Mouse (Mus musculus) adrenal gland, adult 18-20 months (tissue): ENCODE data around the gene Fam207a. TPM values are rescaled to one million over a fixed set of nuclear protein-coding genes. Genes with fewer than 3 reads are reported as not detected.

Experiments used
- DNase-seq, 2 experiments: peaks; one replicate each; pipeline ENCODE4 v3.0.0; 2021 to 2022; ENCODE audit warnings: low spot score in 2 of 2
- total RNA-seq, 2 experiments: library from RNA; stranded (reverse); gene quantifications; 1 replicate in 1 of 2; 2 replicates in 1 of 2; pipeline ENCODE4 v1.2.3; 2021

Fam207a gene
- total RNA-seq, 2 experiments from 2014 or later: 19.5 to 21.9 TPM

DNA sequence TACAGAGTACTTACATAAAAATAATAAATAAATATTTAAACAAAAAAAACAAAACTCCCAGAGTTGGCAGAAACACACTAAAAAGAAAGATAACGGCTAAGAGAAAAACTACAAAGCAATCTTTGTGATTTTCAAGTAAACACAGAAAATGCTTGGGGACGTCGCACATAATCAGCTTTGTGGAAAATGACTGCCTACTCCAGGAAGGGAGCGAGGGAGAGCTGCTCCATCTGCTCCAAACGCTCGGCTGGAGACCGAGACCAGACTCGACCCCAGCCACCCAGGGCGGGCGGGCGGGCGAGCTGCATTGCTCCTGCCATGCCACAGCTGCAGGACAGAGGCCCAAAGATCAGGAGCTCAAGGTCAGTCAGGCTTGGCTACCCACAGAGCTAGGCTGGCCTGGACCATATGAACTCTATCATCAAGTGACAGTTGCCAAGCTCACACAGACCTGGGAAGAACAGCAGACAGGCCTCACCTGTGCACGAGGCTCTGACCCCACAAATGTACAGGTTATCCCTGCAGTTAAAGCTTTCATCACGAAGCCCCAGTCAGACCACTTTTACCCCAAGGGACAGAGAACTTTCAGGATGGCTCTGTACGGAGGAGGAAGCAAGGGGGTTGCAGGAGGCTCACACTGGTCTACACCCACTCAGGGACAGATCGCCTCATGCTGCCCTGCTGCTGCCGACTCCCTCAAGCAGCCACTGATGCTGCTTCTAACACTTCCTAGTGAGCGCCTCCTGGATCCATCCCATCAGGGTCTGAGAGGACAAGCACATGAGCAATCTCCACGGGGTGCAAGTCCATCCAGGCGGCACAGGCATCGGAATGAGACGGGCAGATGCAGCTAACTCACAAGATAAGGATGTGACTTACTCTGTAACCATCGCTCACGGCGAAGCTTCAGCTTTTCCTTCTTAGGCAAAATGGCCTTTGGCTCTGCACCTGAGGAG is 12.3 kb downstream of the Fam207a start:
- no peak for DNase-seq

DNA sequence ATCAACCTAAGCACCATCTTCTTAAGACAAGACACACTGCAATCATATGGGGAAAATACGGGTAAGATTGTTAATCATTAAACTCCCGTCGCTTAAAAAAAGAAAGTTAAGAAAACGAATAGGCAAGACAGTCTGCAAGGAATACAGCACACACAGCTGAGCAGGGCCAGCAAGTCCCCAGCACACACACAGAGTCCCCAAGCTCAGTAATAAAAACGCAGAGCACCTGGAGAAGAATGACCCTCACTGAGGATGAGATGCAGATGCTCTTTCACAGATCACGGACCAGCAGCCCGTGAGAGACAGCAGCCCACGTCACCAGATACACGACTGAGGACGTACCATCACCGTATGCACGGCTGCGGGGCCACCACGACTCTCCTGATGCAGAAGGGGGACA is 14.9 kb downstream of the Fam207a start:
- no peak for DNase-seq

DNA sequence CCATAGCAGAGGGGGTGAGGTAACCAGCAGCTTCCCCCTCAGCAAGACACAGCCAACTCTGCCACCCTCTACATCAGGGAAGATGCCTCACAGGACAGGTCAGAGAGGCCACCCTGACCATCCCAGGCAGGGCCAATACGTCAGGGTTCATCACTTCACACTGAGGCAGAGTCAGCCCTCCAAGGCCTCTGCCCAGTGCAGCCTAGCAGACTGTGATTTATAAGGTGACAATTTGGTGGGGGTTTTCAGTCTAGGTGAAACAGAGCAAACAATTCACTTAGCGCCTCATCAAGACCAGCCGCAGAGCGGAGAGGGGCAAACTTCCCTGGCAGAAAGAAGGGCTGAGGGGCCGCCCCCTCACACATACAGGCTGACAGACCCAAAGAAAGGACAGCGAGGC is 17.3 kb downstream of the Fam207a start:
- no peak for DNase-seq

DNA sequence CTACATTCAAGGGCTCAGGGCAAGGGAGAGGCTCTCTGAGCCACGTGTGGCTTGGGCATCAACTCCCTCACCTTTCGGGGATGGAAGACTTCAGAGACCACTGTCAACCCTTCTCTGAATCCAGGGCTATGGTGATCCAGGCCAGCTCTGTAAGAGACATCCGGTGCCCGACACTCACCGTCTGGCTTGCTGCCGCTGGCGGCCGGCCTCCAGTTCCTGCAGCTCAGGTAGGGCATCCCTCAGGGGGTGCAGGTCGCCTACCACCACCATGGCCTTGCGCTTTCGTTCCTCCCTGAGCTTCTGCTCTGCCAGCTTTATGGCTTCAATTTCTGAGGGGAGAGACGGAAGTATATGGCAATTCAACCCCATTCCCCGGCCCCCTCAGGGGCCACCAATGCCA is 18.4 kb downstream of the Fam207a start:
- no peak for DNase-seq

DNA sequence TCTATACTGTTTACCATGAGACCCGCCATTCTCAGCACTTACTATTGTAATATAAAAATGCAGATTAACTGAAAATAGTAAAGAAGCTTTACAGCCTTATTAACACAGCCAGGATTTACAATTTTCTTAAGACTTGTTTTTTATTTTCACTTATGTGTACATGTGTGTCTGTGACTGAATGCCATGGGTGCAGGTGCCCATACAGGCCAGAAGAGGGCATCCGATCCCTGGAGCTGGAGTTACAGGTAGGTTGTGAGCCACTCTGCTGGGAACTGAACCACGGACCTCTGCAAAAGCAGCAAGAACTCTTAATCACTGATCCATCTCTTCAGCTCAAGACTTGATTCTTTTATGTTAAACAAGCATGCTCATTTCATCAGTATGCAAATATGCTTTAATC is 22.7 kb downstream of the Fam207a start:
- DNase-seq: no peak

DNA sequence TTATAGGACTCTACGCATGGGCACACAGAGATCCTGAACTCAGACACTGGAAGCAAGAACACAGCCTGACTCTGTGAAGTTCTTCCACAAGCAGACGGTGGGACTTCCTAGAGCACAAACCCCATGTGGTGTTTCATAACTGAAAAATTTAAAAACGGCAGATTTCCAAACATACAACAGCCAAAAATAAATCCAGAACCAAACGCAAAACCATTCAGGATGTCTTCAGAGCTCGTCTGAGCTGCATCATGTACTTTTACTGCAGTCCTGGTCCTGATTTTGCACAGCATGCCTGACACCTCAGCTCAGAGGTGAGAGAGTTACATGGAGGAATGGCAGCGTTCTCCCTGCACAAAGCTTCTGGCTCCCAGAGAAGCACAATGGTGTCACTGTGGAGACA is 24.0 kb downstream of the Fam207a start:
- no peak for DNase-seq

DNA sequence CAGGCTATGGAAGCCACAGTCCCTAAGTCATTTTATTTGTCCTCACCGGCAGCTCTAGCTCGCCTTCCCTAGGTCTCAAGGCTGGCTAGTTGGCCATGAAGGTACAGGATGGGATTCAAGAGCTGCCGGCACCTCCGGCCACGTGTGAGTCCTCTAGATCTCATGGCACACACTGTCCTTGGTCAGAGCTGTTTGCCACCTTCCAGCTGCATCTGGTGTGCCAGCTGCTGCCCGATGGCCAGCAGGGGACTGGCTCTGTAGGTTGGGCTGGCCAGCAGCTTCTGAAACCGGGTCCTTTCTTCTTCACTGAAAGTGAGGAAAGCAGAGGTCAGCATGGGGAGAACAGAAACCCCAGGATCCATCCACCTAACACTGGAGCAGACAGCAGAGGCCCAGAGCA is 27.4 kb downstream of the Fam207a start:
- no peak for DNase-seq

DNA sequence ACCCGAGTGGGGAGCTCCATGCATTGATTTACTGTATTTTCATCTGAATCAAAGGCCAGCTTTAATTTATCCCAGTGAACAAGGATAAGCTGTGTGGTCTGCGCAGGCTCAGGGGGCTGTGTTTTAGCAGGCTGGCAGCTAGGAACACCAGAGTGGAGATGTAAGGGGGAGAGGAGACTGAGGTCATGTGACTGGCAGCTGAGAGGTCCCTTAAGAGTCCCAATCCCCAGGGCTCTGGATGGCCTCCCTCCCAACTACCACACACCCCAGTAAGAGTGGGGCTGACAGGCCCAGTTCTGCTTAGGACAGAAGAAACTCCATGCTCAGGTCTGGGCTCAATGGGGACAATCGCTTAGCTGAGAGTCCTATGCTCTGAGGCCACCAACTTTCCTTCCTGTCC is 29.8 kb downstream of the Fam207a start:
- no peak for DNase-seq

DNA sequence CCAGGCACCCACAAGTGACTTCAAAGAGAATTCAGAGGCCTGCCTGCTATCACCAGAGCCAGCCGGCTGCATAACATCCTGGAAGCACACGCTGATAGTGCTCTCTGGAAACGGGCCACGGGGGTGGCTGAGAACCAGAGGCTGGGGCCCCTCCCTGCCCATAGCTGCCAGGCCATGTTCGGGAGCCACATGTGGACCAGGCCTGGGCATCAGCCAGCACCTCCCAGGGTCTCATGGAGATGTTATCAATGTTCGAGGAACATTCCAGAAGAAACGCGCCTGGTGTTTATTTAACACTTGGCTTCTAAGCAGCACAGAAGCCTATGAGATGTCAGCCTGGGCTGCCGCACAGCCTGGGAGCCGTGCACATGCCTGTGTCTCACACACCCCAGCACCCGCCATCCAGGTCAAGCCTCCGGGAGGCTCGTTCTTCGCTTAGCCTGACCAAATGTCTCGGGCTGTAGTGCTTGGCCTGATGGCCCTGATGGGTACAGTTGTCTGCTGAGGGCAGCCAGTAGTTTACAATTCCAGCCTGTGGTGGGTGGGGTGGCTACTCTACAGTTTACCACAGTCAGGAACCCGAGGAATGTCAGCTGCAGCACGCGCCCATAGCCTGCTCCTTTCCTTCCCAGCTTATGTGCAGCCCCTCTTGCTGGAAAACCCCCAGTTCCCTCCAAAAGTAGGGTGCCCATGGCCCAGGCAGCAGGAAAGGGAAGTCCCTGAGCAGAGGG is 31.2 kb downstream of the Fam207a start:
- no peak for DNase-seq

DNA sequence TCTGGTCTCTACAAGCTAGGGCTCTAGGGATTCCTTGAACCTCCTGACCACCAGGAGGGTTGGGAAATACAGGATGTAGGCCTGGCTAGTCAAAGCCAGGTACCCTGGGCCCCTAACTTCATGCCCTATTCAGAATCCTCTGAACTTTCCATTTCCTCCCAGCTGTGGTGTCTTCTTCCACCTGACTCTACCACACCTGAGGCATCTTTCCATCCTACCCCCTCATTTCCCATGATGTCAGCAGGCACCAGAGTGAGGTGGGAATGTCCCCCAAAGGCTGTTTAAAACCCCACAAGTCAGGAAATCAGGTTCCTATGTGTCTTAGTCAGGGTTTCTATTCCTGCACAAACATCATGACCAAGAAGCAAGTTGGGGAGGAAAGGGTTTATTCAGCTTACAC is 33.8 kb downstream of the Fam207a start:
- no peak for DNase-seq

DNA sequence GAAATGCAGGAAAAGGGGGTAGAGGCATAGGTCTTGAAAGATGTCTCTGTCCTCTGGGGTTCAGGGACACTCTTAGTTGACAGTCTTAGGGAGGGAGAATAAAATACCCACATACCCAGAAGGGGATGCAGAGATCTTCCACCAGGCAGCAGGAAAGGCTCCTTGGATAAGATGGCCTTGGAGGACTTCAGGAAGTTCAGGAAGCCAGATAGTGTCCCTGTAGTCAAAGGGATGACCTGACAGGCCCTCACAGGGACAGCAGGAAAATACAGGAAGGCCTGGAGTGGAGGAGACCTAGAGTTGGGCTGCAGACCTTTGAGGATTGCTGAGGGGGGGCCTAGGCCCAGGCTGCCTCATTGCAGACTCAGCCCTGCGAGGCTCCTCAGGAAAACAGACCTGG is 35.6 kb downstream of the Fam207a start:
- no peak for DNase-seq

DNA sequence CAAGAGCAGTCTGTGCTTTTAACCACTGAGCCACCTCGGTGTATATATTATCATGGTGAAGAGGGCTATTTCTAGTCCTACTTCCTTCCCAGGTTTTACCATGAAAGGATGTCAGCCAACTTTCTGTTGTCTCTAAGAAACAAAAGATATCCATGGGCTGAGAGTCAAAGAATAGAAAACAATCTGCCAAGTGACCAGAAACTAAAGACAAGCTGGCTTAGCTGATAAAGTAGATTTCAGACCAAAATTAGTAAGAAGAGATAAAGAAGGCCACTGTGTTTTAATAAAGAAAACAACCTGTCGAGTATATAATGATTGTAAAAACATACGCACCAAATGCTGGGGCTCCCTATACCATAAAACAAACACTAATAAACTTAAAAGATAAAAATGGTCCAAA is 38.7 kb downstream of the Fam207a start:
- no peak for DNase-seq

DNA sequence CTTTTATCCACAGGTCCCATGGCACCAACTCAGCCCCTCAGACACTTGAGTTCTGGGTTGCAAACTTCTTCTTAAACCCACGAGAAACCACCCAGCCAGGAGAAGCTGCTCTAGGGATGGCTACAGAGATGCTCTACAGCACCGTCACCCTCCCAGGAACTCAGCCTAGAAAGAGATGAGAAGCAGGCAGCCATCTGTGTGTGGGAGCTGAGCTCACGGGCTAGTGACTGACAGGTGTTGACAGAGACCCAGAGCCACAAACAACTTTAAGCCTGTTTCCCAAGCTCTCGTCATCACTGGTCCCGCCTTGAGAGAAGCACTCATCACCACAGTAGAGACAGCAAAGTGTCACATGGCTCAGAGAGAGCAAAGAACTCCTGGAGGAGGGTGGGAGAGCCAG is 43.4 kb downstream of the Fam207a start:
- DNase-seq: no peak

DNA sequence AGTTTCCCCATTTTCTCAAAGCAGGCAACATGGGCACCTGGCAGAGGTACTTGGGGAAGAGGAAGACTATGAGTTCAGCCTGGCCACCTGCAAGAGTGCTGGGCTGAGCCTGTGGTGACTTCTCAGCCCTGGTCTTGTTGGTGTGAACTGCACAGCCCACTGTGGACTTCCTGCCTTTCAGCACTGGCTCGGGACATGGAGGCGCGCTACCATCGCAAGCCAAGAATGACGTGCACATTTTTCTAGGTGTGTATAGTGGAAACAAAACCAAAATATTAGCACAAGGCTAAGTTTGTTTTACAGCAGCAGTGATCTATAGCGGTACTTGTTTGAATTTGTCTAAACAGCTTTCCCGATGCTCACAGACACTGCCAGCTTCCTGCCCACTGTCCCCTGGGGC is 44.1 kb downstream of the Fam207a start:
- no peak for DNase-seq

DNA sequence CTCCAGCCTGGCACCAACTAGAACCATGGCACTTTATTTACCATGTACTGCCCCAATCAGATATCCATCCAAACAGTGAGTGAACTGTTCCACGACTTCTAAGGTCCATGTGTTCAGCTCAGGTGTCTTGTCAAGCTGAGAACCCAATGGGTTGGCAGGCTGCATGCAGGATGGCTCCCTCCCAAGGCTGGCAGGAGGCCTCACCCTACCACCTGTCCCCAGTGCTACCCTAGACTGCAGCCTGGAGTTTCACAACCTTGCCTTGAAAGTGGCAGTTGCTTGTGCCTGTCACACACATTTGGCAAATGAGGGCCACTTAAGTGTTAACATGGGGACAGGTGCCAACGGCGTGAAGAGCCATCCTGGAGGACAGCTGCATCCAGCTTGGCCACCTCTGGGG is 44.8 kb downstream of the Fam207a start:
- no peak for DNase-seq

DNA sequence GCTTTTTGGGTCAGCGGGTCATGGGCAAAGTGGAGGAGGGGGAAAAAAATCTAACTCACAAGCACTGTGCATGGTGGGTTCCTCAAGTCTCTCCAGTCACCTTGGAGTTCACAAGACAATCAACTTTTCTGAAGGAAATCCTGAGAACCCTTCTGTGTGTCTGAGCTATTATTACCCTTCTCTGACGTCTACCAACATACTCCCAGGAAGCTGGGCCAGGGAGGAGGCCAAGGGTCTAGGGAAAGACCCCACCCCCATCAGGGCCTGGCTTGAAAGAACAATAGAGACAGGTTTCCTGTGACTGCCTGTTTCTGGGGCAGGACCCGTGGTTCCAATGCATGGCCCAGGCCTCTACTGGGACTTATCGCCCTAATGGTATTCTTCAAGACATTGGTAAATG is 46.9 kb downstream of the Fam207a start:
- no peak for DNase-seq

DNA sequence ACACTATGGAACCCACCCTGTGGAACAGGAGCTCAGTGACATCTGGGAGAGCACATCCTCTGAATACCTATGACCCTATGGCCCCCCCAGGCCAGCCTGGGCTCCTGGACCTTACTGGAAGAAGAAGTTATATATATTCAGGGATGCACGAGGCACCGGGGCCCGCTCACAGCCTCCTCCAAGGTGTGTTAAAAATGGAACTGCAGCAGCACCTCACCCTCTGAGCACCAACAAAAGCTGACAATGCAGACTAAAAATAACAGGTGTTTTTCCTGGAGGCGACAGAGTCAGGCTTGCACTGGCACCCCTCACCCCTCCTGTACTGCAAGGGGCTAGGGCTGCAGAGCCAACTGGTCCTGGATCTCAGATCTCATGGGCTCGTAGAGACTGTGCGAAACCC is 48.2 kb downstream of the Fam207a start:
- no peak for DNase-seq

DNA sequence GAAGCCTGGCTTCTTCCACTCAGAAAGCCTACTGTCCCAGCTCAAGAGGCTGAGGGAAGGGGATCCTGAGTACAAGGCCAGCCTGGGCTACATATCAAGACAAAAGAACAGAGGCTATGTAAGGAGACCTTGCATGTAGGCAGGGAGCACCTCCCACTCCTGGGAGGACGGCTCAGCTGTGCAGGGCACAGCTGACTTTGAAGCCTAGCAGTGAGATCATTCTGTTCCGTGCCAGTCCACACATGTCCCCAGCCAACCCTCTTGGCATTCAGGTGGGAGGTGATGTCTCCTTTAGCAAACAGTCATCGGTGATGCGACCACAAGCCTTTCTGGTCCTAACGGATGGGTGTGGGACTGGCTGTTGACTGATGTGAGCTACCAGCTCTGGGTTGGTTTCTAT is 49.7 kb downstream of the Fam207a start:
- DNase-seq: no peak

DNA sequence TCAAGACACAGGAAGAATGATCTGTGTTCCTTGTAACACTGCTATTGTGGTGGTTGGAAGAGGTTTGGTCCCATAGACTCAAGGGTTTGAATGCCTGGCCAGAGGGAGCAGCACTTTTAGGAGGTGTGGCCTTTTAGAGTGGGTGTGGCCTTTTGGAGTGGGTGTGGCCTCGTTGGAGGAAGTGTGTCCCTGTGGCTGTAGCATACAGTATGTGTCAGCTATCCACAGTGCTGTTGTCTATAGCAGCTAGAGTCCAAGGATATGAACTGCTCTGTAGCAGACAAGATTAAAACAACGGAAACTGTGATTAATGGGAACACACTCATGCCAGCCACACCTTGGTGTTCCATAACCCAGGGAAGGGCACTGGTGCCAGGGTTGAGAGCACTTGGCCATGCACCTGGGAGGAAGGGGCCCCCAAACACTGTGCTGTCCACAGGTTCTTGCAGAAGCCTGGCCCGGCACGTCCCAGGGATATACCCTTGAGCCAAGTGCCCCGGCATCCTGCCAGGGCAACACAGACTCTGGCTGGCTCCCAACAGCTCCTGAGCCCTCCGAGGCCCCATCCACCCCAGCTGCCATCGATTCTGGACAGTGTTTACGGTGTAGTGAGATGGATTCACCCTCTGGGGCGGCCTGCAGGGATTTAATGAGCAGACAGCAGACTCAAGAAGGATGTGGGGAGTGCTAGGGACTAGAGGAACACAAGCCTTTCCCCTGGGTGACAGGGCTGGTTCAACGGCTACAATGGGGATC is 51.2 kb downstream of the Fam207a start:
- peak; percentile 60 to 62 for DNase-seq

DNA sequence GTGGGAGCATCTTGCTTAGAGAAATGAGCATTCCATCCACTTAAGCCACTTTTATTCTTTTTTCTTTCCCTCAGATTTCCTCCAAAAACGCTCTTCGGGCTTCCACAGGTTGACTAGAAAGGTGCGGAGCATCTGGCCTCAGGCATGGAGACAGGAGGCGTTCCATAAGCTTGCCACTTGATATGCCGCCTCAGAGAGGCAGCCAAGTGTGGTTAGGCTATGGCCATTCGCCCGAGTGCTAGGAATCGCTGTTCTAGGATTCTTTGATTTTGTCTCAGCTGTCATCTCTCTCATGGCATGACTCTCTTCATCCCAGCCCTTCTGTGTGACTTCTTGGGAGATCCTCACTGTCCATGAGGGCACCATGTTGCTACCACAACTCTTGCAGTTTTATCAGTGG is 54.4 kb downstream of the Fam207a start:
- no peak for DNase-seq

DNA sequence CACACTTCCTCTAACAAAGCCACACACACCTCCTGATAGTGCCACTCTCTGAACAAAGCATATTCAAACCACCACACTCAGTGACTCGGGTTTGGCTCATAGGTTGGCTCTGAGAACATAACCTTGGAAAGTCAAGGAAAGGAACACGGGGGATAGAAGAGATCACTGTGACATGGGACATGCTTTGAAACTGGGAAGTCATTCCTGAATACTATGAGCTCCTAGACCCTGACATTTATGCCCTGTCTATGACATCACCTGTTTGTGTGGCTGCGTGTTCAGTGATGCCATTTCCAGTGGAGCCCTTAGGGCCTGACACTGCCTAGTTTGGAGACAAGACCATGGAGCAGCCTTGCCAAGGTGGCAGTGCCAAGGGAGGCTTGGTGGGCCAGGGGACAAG is 57.9 kb downstream of the Fam207a start:
- DNase-seq: no peak

DNA sequence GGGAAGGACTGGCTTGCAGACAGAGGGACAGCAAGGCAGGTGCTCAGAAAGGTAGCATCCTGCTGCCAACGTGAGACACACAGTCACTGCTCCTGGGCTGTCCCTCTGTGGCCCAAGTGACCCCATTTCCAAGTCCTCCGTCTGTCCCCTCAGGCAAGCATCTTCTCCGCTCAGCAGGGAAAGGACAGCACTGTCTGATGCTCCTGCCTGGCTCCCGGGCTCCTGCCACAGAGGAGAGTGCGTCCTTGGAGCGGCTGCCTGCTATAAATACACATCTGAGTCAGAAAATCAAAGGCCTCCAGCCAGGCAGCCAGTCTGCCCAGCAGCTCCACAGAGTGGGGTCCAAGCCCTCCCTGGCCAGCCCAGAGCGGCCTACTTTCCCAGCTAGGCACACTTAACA is 59.1 kb downstream of the Fam207a start:
- peak; percentile 40 to 57 for DNase-seq
